Mouse (Mus musculus): ENCODE measurements around the gene Prss32. TPM values are rescaled to one million over a fixed set of nuclear protein-coding genes. Genes with fewer than 3 reads are reported as not detected.

Gene Prss32
- polyA plus RNA-seq, 1 experiment from 2014 or later: not detected

DNA sequence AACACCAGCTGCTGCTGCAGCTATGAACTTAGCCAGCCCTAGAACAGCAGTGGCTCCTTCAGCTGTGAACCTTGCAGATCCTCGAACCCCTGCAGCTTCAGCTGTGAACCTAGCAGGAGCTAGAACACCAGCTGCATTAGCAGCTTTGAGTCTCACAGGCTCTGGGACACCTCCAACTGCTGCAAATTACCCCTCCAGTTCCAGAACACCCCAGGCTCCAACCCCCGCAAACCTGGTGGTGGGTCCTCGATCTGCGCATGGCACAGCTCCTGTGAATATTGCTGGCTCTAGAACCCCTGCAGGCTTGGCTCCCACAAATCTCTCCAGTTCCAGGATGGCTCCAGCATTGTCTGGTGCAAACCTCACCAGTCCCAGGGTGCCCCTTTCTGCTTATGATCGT is 22.9 kb upstream of the Prss32 start:
- H3K9me3 ChIP-seq: peaks cover 48% of the 10 kb centered on the region
- H3K27ac ChIP-seq: no peak overlapping the region
- peaks cover 100% of the 10 kb centered on the region for H3K36me3 ChIP-seq (replicated peaks)
- no peak for DNase-seq (ENCODE audit: extremely low spot score, low spot score)
- WGBS: 97% methylated on average over 5 of the region's 5 CpGs
- H3K4me1 ChIP-seq: 0 out of 2 replicates have a peak, but pooled peaks cover 3% of the 10 kb centered on the region
- no peaks in the 10 kb centered on the region for H3K27me3 ChIP-seq (ENCODE audit: poor library complexity, severe bottlenecking)
- H3K4me3 ChIP-seq: no peak overlapping the region

DNA sequence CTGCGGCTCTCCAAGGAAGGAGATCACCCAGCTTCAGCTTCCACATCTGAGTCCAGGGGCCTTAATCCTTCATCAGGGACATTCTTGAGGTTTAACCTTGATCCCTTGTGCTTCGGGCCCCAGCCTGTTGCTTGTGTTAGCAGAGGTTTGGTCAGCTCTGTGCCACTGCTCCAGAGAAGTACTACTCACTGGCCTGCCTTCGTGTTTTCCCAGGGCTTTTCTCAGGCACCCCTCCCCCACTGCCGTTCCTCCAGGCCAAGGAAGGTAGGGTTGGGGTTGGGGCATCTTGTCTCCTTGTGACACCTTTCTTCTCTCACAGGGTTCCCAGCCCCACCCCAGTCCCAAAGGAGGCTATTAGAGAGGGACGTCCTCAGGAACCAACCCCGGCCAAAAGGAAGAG is 21.6 kb upstream of the Prss32 start:
- Histone ChIP-seq H3K36me3 (replicated peaks) (peaks cover 100% of the 10 kb centered on the region), H3K27me3 (ENCODE audit: poor library complexity, severe bottlenecking) (no peaks in the 10 kb centered on the region), H3K4me3 (no peak overlapping the region), H3K9me3 (peaks cover 35% of the 10 kb centered on the region), H3K27ac (no peak overlapping the region), H3K4me1 (peaks cover 9% of the 10 kb centered on the region)
- no peak for DNase-seq (ENCODE audit: extremely low spot score, low spot score)
- 83% methylated on average over 6 of the region's 6 CpGs for WGBS

DNA sequence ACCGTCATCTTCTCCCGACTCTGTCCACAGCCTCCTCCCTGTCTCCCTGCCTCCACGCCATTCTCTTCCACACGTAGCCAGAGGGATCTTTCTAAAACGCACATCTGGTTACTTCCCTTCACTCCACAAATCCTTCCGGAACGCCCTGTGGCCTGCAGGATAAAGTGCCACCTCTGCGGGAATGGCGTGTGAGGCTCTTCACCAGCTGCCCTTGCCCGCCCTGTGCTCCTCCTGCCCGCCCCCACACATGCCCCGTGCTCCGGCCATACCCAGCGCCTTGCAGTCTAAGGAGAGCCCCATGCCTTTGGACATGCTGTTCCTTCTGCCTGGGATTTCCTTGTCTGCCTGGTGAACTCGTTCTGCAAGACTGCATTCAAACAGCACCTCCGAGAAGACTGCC is 20.6 kb upstream of the Prss32 start:
- Histone ChIP-seq H3K4me1 (peaks cover 18% of the 10 kb centered on the region), H3K36me3 (replicated peaks) (peaks cover 96% of the 10 kb centered on the region), H3K27ac (no peak overlapping the region), H3K4me3 (no peak overlapping the region), H3K27me3 (ENCODE audit: poor library complexity, severe bottlenecking) (no peaks in the 10 kb centered on the region), H3K9me3 (peaks cover 27% of the 10 kb centered on the region)
- no peak for DNase-seq (ENCODE audit: extremely low spot score, low spot score)
- WGBS: 88% methylated on average over 16 of the region's 16 CpGs

DNA sequence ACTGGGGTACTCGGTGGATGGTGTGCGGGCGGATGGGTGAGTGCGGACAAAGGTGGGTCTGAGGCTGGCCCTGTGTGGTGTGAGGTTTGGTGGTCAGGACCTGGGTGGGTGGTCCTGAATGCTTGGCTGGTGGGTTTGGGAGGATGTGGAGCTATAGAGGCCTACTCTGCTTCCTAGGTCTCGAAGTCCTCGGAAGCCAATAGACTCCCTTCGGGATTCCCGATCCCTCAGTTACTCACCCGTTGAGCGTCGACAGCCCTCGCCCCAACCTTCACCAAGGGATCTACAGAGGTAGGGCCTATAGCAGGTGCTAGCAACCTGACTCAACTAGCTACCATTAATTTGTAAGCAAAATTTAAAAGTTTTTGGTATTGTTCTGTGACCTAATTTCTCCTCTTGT is 20.0 kb upstream of the Prss32 start:
- Histone ChIP-seq H3K4me3 (no peak overlapping the region; the same call in 1 of the 2 replicates), H3K27ac (no peak overlapping the region), H3K4me1 (peaks cover 23% of the 10 kb centered on the region), H3K27me3 (ENCODE audit: poor library complexity, severe bottlenecking) (no peaks in the 10 kb centered on the region), H3K36me3 (replicated peaks) (peaks cover 90% of the 10 kb centered on the region), H3K9me3 (peaks cover 21% of the 10 kb centered on the region)
- DNase-seq (ENCODE audit: extremely low spot score, low spot score): no peak
- 93% methylated on average over 12 of the region's 12 CpGs for WGBS

DNA sequence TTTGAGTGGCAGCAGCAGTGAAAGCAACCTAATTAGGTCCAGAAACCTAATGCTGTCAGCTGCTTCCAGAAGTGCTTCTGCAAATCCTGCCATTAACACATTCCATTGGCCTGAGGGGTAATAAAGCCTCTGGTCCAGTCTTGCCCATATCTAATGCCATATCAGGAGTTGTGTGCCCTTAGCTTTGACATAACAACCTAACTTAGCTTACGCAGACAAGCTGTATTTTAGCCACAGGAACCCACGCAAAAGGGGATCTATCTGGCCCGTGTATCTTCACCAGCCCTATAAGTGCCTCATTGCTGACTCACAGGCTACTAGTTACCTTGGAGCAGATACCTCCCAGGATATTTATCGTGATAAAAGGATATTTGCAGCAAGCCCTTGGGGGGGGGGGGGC is 18.1 kb upstream of the Prss32 start:
- peaks cover 29% of the 10 kb centered on the region for H3K4me1 ChIP-seq
- DNase-seq (ENCODE audit: extremely low spot score, low spot score): no peak
- WGBS: 93% methylated on average over 4 of the region's 4 CpGs
- no peak overlapping the region for H3K27ac ChIP-seq
- H3K4me3 ChIP-seq: no peak overlapping the region; the same call in 1 of the 2 replicates
- H3K36me3 ChIP-seq (replicated peaks): peaks cover 70% of the 10 kb centered on the region
- peaks cover under 1% of the 10 kb centered on the region; the same call in 1 of the 2 replicates for H3K9me3 ChIP-seq
- 0 out of 2 replicates have a peak, but pooled peaks cover 1% of the 10 kb centered on the region for H3K27me3 ChIP-seq (ENCODE audit: poor library complexity, severe bottlenecking)

DNA sequence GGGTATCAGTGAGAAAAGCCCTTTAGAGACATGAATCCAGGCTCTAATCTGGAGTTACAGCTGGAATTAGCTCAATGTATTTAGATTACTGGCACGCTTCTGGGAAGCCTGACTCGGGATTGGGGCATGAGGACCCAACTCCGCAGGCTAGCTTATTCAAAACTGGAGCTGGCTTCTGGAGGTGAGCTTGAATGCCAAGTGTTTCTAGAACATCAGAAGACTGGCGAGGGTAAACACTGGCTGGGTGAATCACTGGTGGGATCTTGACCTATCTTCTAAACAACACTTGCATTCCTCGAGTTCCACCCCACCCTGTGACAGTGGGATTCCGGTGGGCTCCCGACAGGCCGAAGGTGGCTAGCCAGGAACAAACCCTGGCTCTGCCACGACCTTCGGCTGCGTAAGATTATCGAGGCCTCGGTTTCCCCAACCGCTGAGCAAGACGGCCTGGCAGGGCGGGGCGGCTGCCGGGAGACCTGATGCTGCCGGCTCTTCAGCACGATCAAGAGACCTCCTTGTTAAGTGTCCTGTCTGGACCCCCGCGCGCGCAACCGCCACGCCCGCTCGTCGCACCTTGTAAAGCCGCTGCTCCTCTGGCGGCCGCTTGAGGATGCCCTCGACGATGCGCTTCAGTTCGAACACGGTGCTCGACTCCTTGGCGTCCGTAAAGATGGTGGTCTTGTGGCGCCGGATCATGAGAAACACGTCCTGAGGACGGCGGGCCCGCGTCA is 15.2 kb upstream of the Prss32 start:
- Histone ChIP-seq H3K27ac (peak overlapping the region; percentile 93), H3K27me3 (ENCODE audit: poor library complexity, severe bottlenecking) (peaks cover 16% of the 10 kb centered on the region), H3K9me3 (no peaks in the 10 kb centered on the region), H3K4me1 (peaks cover 29% of the 10 kb centered on the region), H3K36me3 (replicated peaks) (peaks cover 42% of the 10 kb centered on the region), H3K4me3 (peak overlapping the region; percentile 89)
- DNase-seq (ENCODE audit: extremely low spot score, low spot score): no peak
- under 1% methylated on average over 47 of the region's 47 CpGs for WGBS

DNA sequence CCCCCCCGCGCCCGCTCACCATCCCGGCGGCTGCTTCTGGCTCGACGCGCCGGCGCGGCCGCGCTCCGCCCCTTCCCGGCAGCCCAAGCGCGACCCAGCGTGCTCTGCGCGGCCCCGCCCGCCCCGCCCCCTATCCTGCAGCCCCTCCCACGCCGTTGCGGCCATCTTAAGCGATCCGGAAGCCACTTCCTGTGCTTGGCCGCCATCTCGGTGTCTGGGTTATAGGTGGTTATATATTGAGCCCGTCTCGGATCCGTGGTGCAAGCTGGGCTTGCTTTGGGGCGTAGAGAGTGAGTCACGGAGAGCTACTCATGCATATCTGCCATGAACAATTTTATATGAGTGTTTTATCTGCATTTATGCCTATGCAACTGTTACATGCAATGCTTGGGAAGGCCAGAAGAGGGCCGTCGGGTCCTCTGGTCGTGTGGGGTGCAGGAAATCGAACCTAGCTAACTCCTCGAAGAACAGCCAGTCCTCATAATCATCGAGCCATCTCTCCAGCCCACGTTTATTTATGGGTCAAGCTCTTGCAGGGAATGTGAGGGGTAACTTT is 14.5 kb upstream of the Prss32 start, which contains the start of gene Elob:
Gene Elob, minus strand, starts transcription at position 73 of the 556 bp plus-strand sequence.
- peaks cover 24% of the 10 kb centered on the region for H3K27me3 ChIP-seq (ENCODE audit: poor library complexity, severe bottlenecking)
- H3K9me3 ChIP-seq: no peaks in the 10 kb centered on the region
- H3K27ac ChIP-seq: peak within 1 kb of the TSS; percentile 93
- H3K36me3 ChIP-seq (replicated peaks): peaks cover 35% of the 10 kb centered on the region
- WGBS: under 1% methylated on average over 40 of the region's 42 CpGs
- peak; percentile 91 for DNase-seq (ENCODE audit: extremely low spot score, low spot score)
- H3K4me3 ChIP-seq: peak within 1 kb of the TSS; percentile 89
- peaks cover 29% of the 10 kb centered on the region for H3K4me1 ChIP-seq

DNA sequence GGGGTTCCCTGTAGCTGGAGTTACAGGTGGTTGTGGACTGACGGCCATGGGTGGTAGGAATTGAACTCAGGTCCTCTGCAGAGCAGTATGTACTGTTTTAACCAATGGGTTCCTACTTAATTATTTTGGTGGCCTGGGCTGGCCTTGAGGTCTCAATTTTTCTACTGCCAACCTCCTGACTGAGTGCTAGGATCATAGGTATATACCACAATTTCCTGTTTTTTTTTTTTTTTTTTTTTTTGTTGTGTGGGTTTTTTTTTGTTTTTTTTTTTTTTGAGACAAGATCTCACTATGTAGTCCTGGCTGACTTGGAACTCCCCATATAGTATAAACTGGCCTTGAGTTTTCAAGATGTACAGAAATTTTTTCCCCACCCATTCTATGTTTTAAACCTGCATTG is 12.5 kb upstream of the Prss32 start:
- Histone ChIP-seq H3K4me3 (no peak overlapping the region), H3K36me3 (replicated peaks) (peaks cover 14% of the 10 kb centered on the region), H3K27me3 (ENCODE audit: poor library complexity, severe bottlenecking) (peaks cover 34% of the 10 kb centered on the region), H3K9me3 (no peaks in the 10 kb centered on the region), H3K27ac (no peak overlapping the region), H3K4me1 (peaks cover 30% of the 10 kb centered on the region)
- no peak for DNase-seq (ENCODE audit: extremely low spot score, low spot score)
- WGBS: 98% methylated on average over 1 of the region's 1 CpGs

DNA sequence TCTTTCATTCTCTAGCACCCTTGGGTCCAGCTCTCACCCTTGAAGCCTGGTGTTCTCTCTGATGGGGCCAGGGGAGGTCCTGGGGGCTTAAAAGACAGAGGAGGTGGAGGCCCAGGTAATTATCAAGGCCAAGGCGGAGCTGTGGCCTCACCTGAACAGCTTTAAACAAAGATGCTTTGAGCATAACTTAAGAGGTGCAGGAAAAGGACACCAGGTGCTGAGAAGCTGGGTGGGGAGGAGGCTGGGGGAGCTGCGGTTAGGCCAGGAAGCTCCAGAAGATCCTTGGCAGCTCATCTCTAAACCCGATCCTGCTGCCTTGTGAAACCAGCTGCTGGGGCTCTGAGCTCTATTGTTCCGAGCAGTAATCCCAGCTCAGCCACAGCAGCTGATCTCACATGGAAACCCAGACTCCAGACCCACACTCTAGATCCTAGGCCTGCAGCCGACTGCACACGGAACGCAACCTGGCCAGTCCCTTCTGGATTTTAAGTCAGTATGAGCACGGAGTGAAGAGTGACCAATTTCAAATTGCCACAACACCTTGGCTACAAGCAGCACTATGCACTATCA is 7.6 kb upstream of the Prss32 start, which contains the start of gene Prss33:
Gene Prss33, minus strand, starts transcription at position 51 of the 570 bp plus-strand sequence.
- H3K27ac ChIP-seq: 0 out of 2 replicates have a peak within 1 kb of the TSS, but pooled peaks have one; percentile 53
- no peaks in the 10 kb centered on the region for H3K36me3 ChIP-seq (replicated peaks)
- 56% methylated on average over 8 of the region's 8 CpGs for WGBS
- DNase-seq (ENCODE audit: extremely low spot score, low spot score): no peak
- H3K27me3 ChIP-seq (ENCODE audit: poor library complexity, severe bottlenecking): peaks cover 28% of the 10 kb centered on the region
- H3K4me3 ChIP-seq: no peak within 1 kb of the TSS
- H3K9me3 ChIP-seq: no peaks in the 10 kb centered on the region
- H3K4me1 ChIP-seq: peaks cover 7% of the 10 kb centered on the region

DNA sequence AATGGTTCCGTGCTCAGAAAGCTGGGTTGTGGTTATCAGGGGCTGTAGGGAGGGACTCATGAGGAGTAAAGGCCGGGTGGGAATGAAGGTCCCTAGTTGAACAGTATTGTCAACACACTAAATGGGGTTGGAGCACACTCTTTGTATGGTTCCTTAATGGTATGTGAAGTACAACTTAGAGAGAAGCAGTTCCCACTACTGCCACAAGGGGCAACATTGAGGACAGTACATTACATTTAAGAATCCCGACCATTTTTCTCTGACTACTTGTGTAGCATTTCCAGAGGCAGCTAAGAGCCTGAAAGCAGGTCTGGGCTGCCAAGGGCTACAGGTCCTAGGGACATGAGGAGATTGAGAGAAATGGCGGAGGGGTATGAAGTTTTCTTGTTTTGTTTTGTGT is 2.5 kb upstream of the Prss32 start:
- peak; percentile 55 for DNase-seq (ENCODE audit: extremely low spot score, low spot score)
- Histone ChIP-seq H3K4me3 (no peak overlapping the region), H3K36me3 (replicated peaks) (no peaks in the 10 kb centered on the region), H3K4me1 (peaks cover 14% of the 10 kb centered on the region), H3K27me3 (ENCODE audit: poor library complexity, severe bottlenecking) (peaks cover 17% of the 10 kb centered on the region), H3K9me3 (no peaks in the 10 kb centered on the region), H3K27ac (no peak overlapping the region)
- WGBS: 29% methylated on average over 4 of the region's 4 CpGs

DNA sequence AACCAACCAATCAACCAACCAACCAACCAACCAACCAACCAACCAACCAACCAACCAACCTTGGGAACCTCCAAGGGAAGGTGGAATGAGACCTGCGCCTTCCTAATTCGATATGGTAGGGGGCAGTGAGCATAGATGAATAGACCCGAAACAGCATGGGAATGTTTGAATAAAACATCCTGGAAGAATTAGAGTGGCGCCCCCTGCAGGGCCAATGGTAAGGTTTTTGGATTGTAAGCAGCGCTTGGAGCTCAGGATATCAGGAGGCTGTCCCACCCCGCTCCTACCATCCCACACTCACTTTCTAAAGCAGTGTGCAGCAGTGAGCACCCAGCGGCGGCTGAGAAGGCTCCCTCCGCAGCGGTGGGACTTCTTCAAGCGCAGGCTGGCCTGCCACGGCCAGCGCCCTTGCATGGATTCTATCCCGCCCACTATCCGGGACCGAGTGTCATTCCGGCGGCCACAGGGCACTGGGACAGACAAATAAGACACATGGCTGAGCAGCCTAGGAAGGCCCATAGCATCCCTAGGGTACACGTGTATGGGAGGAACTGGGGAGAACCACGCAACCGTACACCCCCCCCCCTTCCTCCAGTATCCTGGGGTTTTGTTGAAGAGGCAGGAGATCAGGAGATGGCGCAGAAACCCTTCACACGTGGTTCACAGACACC is 379 bp upstream of the Prss32 start:
- 44% methylated on average over 23 of the region's 23 CpGs for WGBS
- Histone ChIP-seq H3K9me3 (no peaks in the 10 kb centered on the region), H3K27me3 (ENCODE audit: poor library complexity, severe bottlenecking) (peaks cover 17% of the 10 kb centered on the region), H3K4me3 (peak overlapping the region; percentile 47), H3K27ac (peak overlapping the region; percentile 57; the same call in 1 of the 2 replicates), H3K36me3 (replicated peaks) (no peaks in the 10 kb centered on the region), H3K4me1 (peaks cover 12% of the 10 kb centered on the region)
- DNase-seq (ENCODE audit: extremely low spot score, low spot score): no peak

DNA sequence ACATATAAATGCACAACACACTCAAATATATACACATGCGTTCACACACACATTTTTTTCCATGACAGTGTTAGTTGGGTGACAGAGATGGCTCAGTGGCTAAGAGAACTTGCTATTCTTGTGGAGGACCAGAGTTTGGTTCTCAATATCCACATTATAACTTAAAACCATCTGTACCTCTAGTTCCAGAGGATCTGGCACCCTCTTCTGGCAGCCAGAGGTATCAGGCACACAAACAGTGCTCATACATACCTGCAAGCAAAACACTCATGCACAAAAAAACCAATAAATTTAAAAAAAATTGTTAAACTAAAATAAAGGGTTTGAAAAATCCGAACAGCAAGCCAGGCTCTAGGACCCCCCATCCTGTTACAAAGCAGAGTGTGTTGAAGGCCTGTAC is 6.4 kb downstream of the Prss32 start:
- DNase-seq (ENCODE audit: extremely low spot score, low spot score): no peak
- no peaks in the 10 kb centered on the region for H3K9me3 ChIP-seq
- H3K36me3 ChIP-seq (replicated peaks): no peaks in the 10 kb centered on the region
- no peak overlapping the region for H3K27ac ChIP-seq
- 61% methylated on average over 2 of the region's 2 CpGs for WGBS
- peaks cover under 1% of the 10 kb centered on the region; the same call in 1 of the 2 replicates for H3K27me3 ChIP-seq (ENCODE audit: poor library complexity, severe bottlenecking)
- no peak overlapping the region for H3K4me3 ChIP-seq
- H3K4me1 ChIP-seq: no peaks in the 10 kb centered on the region

Data from forebrain, embryonic 10.5 days (tissue).